Mouse (Mus musculus) liver, postnatal 0 days (tissue): ENCODE measurements around the gene Prtn3.

Experiments used
- CTCF ChIP-seq: sonication (generic); IDR thresholded peaks from 2 replicates; pipeline ENCODE4 v1.5.1; 2016; ENCODE audit warnings: antibody characterized with exemption, low read depth
- EP300 ChIP-seq: IDR thresholded peaks from 2 replicates; pipeline ENCODE4 v1.6.1; 2016; ENCODE audit warnings: antibody characterized with exemption, low read depth, mild to moderate bottlenecking

DNA sequence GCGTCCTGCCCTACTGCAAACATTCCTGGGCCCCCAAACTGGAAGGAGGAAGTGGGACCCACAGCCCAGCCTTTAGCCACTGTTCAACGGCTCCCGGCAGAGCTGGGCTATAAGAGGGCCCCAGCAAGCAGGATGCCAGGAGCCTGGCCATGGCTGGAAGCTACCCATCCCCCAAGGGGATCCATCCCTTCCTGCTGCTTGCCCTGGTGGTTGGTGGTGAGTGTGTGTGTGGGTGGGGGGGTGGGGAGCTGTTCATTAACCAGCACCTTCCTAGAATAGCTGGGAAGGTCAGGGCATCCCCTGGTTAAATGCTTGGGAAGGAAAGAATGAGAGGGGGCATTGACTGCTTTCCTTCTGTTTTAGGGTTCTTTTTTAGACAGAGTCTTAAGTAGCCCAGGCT lies 5.3 kb downstream of the Prtn3 start:
- TF ChIP-seq EP300 (no peak), CTCF (no peak)
